Mouse (Mus musculus) ES-E14 (cell line): ENCODE measurements around the gene Alcam.

Experiments
- CHD2 ChIP-seq: IDR thresholded peaks from 2 replicates; pipeline ENCODE4 v1.6.1; 2014; ENCODE audit warnings: mild to moderate bottlenecking, low read depth, low read length, inconsistent platforms
- ZC3H11A ChIP-seq: IDR thresholded peaks from 2 replicates; pipeline ENCODE4 v1.6.1; 2012; ENCODE audit warnings: low read depth, mild to moderate bottlenecking, inconsistent platforms, low read length, borderline replicate concordance
- ZNF384 ChIP-seq: IDR thresholded peaks from 2 replicates; pipeline ENCODE4 v1.6.1; 2012; ENCODE audit warnings: low read depth, low read length, inconsistent platforms

DNA sequence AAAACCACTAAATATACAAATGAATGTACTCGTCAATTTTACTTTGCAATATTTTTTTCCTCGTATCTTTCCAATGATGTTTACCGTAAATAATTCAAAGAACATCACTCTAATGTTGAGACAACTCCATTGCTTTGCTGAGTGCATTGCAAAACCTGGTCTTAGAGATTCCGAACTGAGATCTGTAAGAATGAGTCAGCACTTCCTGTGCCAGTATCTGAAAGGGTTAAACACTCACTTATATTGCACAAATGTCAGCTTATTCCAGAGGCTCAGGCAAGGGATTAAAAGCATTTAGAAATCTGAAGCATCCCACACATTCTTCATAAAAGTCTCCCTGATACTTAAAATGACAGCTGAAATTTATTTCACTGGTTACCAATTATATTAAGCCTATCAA, 188.8 kb downstream of the Alcam start:
- TF ChIP-seq CHD2 (no peak), ZC3H11A (no peak), ZNF384 (no peak)
